Mouse (Mus musculus): Measurements from ENCODE around the gene Pkp2.
"Not testable (repeated sequence)": the region's sequence is repeated elsewhere in the genome, so short reads cannot be mapped to it uniquely, and the experiment has no call there.

The Pkp2 gene

DNA sequence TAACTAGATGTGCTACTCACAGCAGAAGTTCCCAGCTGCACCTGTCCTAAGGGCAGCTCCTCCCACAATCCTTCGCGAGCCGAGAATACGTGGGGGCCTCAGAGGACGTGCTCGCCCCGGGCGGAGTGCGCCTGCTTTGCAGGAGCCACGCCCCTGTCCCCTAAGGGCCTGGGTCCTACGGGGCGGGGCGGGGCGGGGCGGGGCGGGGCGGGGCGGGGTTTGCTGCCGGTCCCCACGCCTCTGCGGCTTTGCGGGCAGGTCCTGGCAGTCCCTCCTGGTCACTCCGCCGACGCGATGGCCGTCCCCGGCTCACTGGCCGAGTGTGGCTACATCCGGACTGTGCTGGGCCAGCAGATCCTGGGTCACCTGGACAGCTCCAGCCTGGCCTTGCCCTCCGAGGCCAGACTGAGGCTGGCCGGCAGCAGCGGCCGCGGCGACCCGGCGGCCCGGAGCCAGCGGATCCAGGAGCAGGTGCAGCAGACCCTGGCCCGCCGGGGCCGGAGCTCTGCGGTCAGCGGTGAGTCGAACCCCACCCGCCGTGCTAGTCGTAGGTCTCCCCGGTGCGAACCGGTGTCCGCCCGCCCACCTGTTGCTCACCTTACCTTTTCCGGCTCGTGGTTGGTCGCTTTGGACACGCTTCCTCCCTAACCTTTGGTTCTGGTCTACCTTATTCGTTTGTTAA is at the start of gene Pkp2:
Pkp2 (plus strand) TSS at position 240 of the 682 bp plus-strand sequence.
- no peak for DNase-seq (ENCODE audit: low spot score)

- DNase-seq (ENCODE audit: low spot score), result no peak
These were observed 15.7 kb upstream of the Pkp2 start for GRCm38 (mm10) chr16:16197374-16197773.

DNA sequence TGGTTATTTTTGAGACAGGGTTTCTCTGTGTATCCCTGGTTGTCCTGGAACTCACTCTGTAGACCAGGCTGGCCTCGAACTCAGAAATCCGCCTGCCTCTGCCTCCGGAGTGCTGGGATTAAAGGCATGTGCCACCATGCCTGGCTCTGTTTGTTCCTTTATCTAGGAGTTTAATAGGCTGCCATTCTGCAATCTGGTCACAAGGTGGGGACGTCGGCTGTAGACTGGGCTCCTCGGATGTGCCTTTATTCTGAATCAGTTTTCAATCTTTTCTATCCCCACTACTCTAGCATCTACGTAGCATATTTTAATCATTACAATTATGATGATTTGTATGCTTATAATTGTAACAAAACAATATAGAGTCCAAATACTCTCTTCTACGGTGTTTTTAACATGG is 11.1 kb upstream of the Pkp2 start:
- DNase-seq (ENCODE audit: low spot score), result not testable (repeated sequence)

DNA sequence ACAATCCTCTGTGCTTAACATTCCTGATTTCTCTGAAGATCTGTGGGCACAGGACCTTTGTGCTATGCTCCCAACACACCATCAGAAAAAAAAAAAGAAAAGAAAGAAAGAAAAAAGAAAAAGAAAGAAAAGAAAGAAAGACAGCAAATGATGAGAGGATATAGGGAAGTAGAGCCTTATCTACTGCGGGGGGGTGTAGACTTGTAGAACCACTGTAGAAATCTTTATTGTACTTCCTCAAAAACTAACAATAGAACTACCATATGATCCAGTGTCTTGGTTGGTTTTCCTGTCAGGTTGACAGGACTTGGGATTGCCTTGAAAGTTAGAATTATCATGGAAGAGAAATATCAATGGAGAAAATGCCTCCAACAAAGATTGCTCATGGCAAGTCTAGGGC is 8.5 kb upstream of the Pkp2 start:
- DNase-seq (ENCODE audit: low spot score), result no peak

DNA sequence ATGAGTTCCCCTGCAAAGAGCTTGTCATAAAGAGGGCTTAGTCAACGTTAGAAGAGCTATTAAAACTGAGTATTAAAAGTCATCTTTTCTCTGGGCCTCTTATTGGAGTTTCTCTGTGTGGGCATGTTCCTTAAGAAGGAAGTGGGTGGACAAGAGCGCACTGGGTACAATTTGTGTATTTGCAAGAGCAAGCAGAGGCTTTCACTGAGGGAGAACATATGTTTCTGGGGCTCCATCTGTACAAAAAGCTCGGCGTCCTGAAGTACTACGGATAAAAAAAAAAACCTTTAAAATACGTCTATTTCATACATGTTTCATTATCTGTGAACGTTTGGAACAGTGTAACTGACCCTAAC is 417 bp upstream of the Pkp2 start:
- no peak for DNase-seq (ENCODE audit: low spot score)

- DNase-seq (ENCODE audit: low spot score), result no peak
These were observed 715 bp downstream of the Pkp2 start for GRCm38 (mm10) chr16:16213761-16214305.

GRCm38 (mm10) chr16:16215645-16216387 is 2.7 kb downstream of the Pkp2 start:
- no peak for DNase-seq (ENCODE audit: low spot score)

DNA sequence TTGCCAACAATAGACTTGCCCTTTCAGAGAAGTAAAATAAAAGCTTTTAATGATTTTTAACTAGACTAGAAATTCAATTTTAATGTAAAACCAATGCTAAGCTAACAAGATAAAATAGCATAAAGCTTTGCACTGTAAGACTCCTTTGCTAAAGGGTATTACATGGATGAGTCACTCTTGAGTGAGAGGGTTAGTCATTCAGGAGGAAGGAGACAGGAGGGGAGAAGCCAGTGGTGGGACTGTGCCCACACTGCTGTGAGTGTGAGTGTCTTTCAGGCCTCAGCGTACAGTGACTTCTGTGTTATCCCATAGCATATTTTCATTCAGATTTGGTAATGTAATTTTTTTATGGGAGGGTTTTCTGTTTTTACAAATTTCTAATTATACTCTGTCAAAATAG is 3.8 kb downstream of the Pkp2 start:
- DNase-seq (ENCODE audit: low spot score), result no peak

GRCm38 (mm10) chr16:16219835-16220234 is 6.7 kb downstream of the Pkp2 start:
- no peak for DNase-seq (ENCODE audit: low spot score)

DNA sequence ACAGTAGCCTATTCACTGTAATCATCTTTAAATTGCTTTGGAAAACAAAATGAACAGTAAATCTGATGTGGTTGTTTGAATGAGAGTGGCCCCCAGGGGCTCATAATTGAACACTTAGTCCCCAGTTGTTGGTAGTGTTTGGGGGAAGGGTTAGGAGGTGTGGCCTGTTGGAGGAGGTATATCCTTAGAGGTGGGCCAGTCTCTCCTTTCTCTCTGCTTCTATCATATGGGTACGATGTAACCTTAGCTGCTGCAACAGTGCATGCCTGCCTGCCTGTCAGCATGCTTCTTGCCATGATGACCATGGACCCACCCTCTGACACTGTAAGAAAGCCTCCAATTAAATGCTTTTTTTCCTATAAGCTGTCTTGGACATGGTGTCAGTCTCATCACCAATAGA is 9.5 kb downstream of the Pkp2 start:
- DNase-seq (ENCODE audit: low spot score), result no peak

- DNase-seq (ENCODE audit: low spot score), result no peak
These were observed 11.4 kb downstream of the Pkp2 start for GRCm38 (mm10) chr16:16224506-16224924.

- no peak for DNase-seq (ENCODE audit: low spot score)
These were observed 12.7 kb downstream of the Pkp2 start for GRCm38 (mm10) chr16:16225828-16226227.

- no peak for DNase-seq (ENCODE audit: low spot score)
These were observed 17.3 kb downstream of the Pkp2 start for GRCm38 (mm10) chr16:16230439-16230838.

DNA sequence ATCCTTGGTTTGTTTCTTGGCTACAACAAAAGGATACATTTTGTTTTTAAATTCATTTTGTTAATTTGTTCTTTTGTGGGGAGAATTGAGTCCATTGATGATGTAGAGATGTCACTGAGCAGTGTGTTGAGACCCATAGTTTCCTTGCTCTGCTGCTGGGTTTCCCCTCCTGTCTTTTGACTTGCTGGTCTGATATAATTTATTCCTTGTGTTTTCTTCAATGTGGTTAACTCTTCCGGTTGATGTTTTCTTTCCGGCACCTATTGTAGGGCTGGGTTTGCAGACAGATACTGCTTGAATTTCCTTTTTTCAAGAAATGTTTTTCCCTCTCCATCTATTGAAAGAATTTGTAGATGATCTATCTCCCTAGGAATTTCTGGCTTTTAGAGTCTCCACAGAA is 20.8 kb downstream of the Pkp2 start:
- DNase-seq (ENCODE audit: low spot score), result no peak

GRCm38 (mm10) chr16:16236681-16237080 is 23.6 kb downstream of the Pkp2 start:
- not testable (repeated sequence) for DNase-seq (ENCODE audit: low spot score)

DNA sequence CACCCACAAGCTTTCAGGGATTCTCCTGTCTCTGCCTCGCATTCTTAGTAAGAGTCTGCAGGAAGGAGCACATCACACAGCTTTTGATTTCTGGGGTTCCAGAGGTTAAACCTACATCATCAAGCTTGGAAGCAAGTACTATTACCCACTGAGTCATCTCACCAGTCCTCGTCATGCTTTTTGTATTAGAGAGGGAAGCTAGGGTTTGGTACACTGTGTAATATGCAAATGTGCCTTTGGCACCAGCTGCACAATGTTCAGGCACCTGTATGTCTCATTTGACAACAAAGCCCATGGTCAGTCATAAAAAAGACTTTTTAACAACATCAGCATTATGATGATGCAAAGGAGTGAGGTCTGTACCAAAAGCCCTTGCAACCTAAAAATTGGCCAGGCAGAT is 25.2 kb downstream of the Pkp2 start:
- DNase-seq (ENCODE audit: low spot score), result no peak

GRCm38 (mm10) chr16:16244711-16245110 is 31.6 kb downstream of the Pkp2 start:
- DNase-seq (ENCODE audit: low spot score), result no peak

GRCm38 (mm10) chr16:16250470-16250869 is 37.4 kb downstream of the Pkp2 start:
- no peak for DNase-seq (ENCODE audit: low spot score)

GRCm38 (mm10) chr16:16253326-16254074 is 40.4 kb downstream of the Pkp2 start:
- no peak for DNase-seq (ENCODE audit: low spot score)

DNA sequence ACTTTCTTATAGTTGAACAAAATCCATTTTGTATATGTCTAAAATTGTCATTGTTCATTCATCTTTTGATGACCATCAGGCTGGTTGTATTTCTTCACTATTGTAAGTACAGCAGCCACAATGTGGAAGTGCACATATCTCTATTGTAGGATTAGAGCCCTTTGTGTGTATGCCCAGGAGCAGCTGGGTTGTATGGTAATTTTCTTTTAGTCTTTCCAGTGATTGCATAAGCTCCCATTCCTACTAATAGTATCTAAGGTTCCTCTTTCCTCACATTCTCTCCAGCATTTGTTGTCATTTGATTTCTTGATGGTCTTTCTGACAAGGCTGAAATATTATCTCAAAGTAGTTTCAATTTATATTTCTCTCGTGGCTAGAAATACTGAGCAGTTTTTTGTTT is 42.1 kb downstream of the Pkp2 start:
- no peak for DNase-seq (ENCODE audit: low spot score)

DNA sequence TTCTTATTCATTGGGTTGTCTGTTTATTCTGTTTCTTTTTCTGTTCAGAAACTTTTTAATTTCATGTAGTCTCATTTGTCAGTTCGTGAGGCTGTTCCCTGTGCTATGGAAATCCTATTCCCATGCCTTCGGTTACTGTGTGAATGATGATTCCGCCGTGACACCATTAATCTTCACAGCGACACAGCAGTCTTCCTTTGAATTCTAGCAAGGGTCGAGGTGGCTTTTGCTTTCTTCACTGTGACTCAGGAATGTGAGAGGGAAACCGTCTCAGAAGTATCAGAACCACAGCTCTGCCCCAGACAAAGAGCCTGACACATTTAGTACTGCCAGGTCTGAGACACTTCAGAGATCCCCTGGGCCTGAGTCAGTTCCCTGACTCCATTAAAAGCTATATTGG is 42.8 kb downstream of the Pkp2 start:
- no peak for DNase-seq (ENCODE audit: low spot score)

GRCm38 (mm10) chr16:16256672-16257071 is 43.6 kb downstream of the Pkp2 start:
- DNase-seq (ENCODE audit: low spot score), result no peak

DNA sequence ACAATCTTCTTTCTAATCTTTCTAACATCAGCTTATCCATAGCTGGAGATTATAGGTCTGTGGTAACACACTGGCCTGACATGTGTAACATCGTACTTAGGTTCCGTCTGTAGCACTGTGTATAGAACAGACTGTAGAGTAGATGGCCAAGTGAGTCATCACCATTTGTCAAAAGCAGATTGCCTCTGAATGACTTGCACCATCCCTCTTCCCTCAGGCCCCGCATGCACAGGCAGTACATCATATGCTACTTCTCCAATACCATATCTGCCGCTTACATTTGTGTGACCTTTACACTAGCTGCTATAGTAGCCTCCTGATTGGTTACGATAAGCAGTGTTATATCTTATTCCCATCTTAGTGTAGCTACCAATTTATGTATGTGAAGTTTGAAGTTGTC is 47.8 kb downstream of the Pkp2 start:
- DNase-seq (ENCODE audit: low spot score), result no peak

All from ovary, postnatal 10 days (tissue).